Mouse (Mus musculus) midbrain, embryonic 12.5 days (tissue): Measurements from ENCODE around the gene Sox18. TPM values are rescaled to one million over a fixed set of nuclear protein-coding genes. Genes with fewer than 3 reads are reported as not detected.

Experiments used
- ATAC-seq: fragments of 200-750 bp; cut with Nextera tagmentation; 2 replicates; pipeline ENCODE4 v1.8.0; 2017; ENCODE audit warnings: low read depth, moderate TSS enrichment, moderate library complexity; ENCODE audit not compliant: low FRiP score
- H3K27ac ChIP-seq: fragments of 300-500 bp; sonication (generic); replicated peaks from 2 replicates; pipeline ENCODE4 v1.5.1; 2016; ENCODE audit warnings: mild to moderate bottlenecking
- H3K27me3 ChIP-seq: fragments of 300-500 bp; sonication (generic); 2 replicates; pipeline ENCODE4 v1.6.1; 2016; ENCODE audit warnings: mild to moderate bottlenecking
- H3K36me3 ChIP-seq: fragments of 300-500 bp; sonication (generic); 2 replicates; pipeline ENCODE4 v1.6.1; 2016
- H3K4me1 ChIP-seq: fragments of 300-500 bp; sonication (generic); 2 replicates; pipeline ENCODE4 v1.6.1; 2016
- H3K4me2 ChIP-seq: fragments of 300-500 bp; sonication (generic); replicated peaks from 2 replicates; pipeline ENCODE4 v1.6.1; 2016; ENCODE audit warnings: mild to moderate bottlenecking, moderate library complexity
- H3K4me3 ChIP-seq: fragments of 300-500 bp; sonication (generic); 2 replicates; pipeline ENCODE4 v1.5.1; 2016; ENCODE audit warnings: mild to moderate bottlenecking
- H3K9ac ChIP-seq: fragments of 300-500 bp; sonication (generic); replicated peaks from 2 replicates; pipeline ENCODE4 v1.6.1; 2016; ENCODE audit warnings: mild to moderate bottlenecking, moderate library complexity
- H3K9me3 ChIP-seq: fragments of 300-500 bp; sonication (generic); 2 replicates; pipeline ENCODE4 v1.6.1; 2016; ENCODE audit warnings: mild to moderate bottlenecking
- WGBS: fragments of 180-500 bp; shearing (Covaris S2); methylation state at CpG from one replicate; pipeline ENCODE4 v1.1.7; 2016; 5-methylcytosine and 5-hydroxymethylcytosine counted together
- polyA plus RNA-seq: library from polyadenylated mRNA; unstranded; fragments of >200 nt; fragmentation: Nextera tagmentation; extraction: Ambion mirVana; gene quantifications from 2 replicates; pipeline ENCODE4 v1.2.1, GENCODE M21; 2016

Gene Sox18
- polyA plus RNA-seq, 1 experiment from 2014 or later, result 19.3 TPM

- Histone ChIP-seq H3K9ac (no peak overlapping the region), H3K4me3 (no peak overlapping the region), H3K4me1 (no peaks in the 10 kb centered on the region), H3K27me3 (no peaks in the 10 kb centered on the region), H3K9me3 (no peaks in the 10 kb centered on the region), H3K4me2 (no peak overlapping the region), H3K36me3 (peaks cover 87% of the 10 kb centered on the region), H3K27ac (no peak overlapping the region)
- ATAC-seq, result no peak
- 92% methylated on average over 2 of the region's 2 CpGs for WGBS
These were observed 27.1 kb downstream of the Sox18 start for GRCm38 (mm10) chr2:181644361-181644760.

- H3K4me3 ChIP-seq, result no peak overlapping the region
- WGBS, result 87% methylated on average over 3 of the region's 3 CpGs
- no peaks in the 10 kb centered on the region for H3K9me3 ChIP-seq
- H3K4me1 ChIP-seq, result no peaks in the 10 kb centered on the region
- peaks cover 86% of the 10 kb centered on the region for H3K36me3 ChIP-seq
- no peak overlapping the region for H3K4me2 ChIP-seq
- no peak for ATAC-seq
- no peak overlapping the region for H3K27ac ChIP-seq
- no peak overlapping the region for H3K9ac ChIP-seq
- no peaks in the 10 kb centered on the region for H3K27me3 ChIP-seq
These were observed 35.6 kb downstream of the Sox18 start for GRCm38 (mm10) chr2:181635865-181636264.

- Histone ChIP-seq H3K9me3 (no peaks in the 10 kb centered on the region), H3K9ac (no peak overlapping the region), H3K36me3 (peaks cover 71% of the 10 kb centered on the region), H3K4me3 (no peak overlapping the region), H3K4me2 (no peak overlapping the region), H3K27ac (no peak overlapping the region), H3K4me1 (no peaks in the 10 kb centered on the region), H3K27me3 (no peaks in the 10 kb centered on the region)
- ATAC-seq, result no peak
- WGBS, result 97% methylated on average over 6 of the region's 6 CpGs
These were observed 38.8 kb downstream of the Sox18 start for GRCm38 (mm10) chr2:181632624-181633023.

GRCm38 (mm10) chr2:181628471-181628870 lies 43.0 kb downstream of the Sox18 start:
- Histone ChIP-seq H3K27ac (no peak overlapping the region), H3K4me2 (no peak overlapping the region), H3K4me3 (no peak overlapping the region), H3K27me3 (no peaks in the 10 kb centered on the region), H3K36me3 (peaks cover 44% of the 10 kb centered on the region), H3K9ac (no peak overlapping the region), H3K9me3 (no peaks in the 10 kb centered on the region), H3K4me1 (no peaks in the 10 kb centered on the region)
- ATAC-seq, result no peak

- H3K9ac ChIP-seq, result no peak overlapping the region
- no peaks in the 10 kb centered on the region for H3K4me1 ChIP-seq
- no peak for ATAC-seq
- H3K4me2 ChIP-seq, result no peak overlapping the region
- H3K27me3 ChIP-seq, result no peaks in the 10 kb centered on the region
- peaks cover 50% of the 10 kb centered on the region for H3K36me3 ChIP-seq
- H3K4me3 ChIP-seq, result no peak overlapping the region
- H3K27ac ChIP-seq, result no peak overlapping the region
- H3K9me3 ChIP-seq, result no peaks in the 10 kb centered on the region
These were observed 48.0 kb downstream of the Sox18 start for GRCm38 (mm10) chr2:181623401-181623800.

Other genes with a start within 250 kb of the Sox18 start
- 22.2 and 24.6 TPM in 2 replicates for gene Zbtb46, start 212.2 kb downstream of the Sox18 start, polyA plus RNA-seq
- not detected in 2 replicates for gene Abhd16b, start 178.4 kb downstream of the Sox18 start, polyA plus RNA-seq
- gene Tpd52l2, start 174.5 kb downstream of the Sox18 start, polyA plus RNA-seq, result 122 and 135 TPM in 2 replicates
- gene Dnajc5, start 151.2 kb downstream of the Sox18 start, polyA plus RNA-seq, result 137 and 140 TPM in 2 replicates
- 60.4 and 71.6 TPM in 2 replicates for gene Uckl1, start 86.7 kb downstream of the Sox18 start, polyA plus RNA-seq
- gene Prpf6, start 79.8 kb downstream of the Sox18 start, polyA plus RNA-seq, result 75.2 and 80.5 TPM in 2 replicates
- 71.9 and 85.5 TPM in 2 replicates for gene Zfp512b, start 78.8 kb downstream of the Sox18 start, polyA plus RNA-seq
- gene Samd10, start 72.4 kb downstream of the Sox18 start, polyA plus RNA-seq, result 88.8 and 92.4 TPM in 2 replicates
- gene Gm29797, start 14.6 kb downstream of the Sox18 start, polyA plus RNA-seq, result not detected in 2 replicates
- 21.1 and 23.3 TPM in 2 replicates for gene Tcea2, start 8.7 kb upstream of the Sox18 start, polyA plus RNA-seq
- 44.9 and 45.3 TPM in 2 replicates for gene Rgs19, start 22.3 kb upstream of the Sox18 start, polyA plus RNA-seq
- not detected in 2 replicates for gene Lkaaear1, start 26.8 kb upstream of the Sox18 start, polyA plus RNA-seq
- gene Oprl1, start 43.4 kb upstream of the Sox18 start, polyA plus RNA-seq, result 41.8 and 42.5 TPM in 2 replicates
- 66.4 and 76.0 TPM in 2 replicates for gene Myt1, start 91.7 kb upstream of the Sox18 start, polyA plus RNA-seq
- 40.0 and 42.9 TPM in 2 replicates for gene Pcmtd2, start 166.2 kb upstream of the Sox18 start, polyA plus RNA-seq
- 99.0 and 99.8 TPM in 2 replicates for gene Polr3k, start 192.7 kb upstream of the Sox18 start, polyA plus RNA-seq